Mouse (Mus musculus): ENCODE results near the gene Slc30a10. TPM values are rescaled to one million over a fixed set of nuclear protein-coding genes. Genes with fewer than 3 reads are reported as not detected.

The Slc30a10 gene
- polyA plus RNA-seq, 1 experiment from 2014 or later: 0.35 TPM

- H3K27ac ChIP-seq (ENCODE audit: low read length): no peak overlapping the region
- no peaks in the 10 kb centered on the region for H3K36me3 ChIP-seq (ENCODE audit: control insufficient read depth, insufficient read depth, low read length)
- WGBS: 53% methylated on average over 8 of the region's 8 CpGs
- H3K9me3 ChIP-seq (ENCODE audit: control insufficient read depth, low read depth, low read length): no peaks in the 10 kb centered on the region
- H3K9ac ChIP-seq (replicated peaks; ENCODE audit: low read depth, low read length): no peak overlapping the region
- no peak overlapping the region for H3K4me3 ChIP-seq (ENCODE audit: low read depth, low read length)
- H3K4me2 ChIP-seq (replicated peaks; ENCODE audit: low read depth, low read length): no peak overlapping the region
- H3K4me1 ChIP-seq (ENCODE audit: control insufficient read depth, insufficient read depth, low read length): no peaks in the 10 kb centered on the region
- peak; percentile 84; the same call in 1 of the 2 replicates for ATAC-seq (ENCODE audit: insufficient number of reproducible peaks, insufficient read depth, low FRiP score, low read depth)
- H3K27me3 ChIP-seq (ENCODE audit: control insufficient read depth, insufficient read depth, low read length): no peaks in the 10 kb centered on the region
These were observed 17.5 kb downstream of the Slc30a10 start for GRCm38 (mm10) chr1:185472025-185472720.

- H3K4me3 ChIP-seq (ENCODE audit: low read depth, low read length): no peak overlapping the region
- no peak for ATAC-seq (ENCODE audit: insufficient number of reproducible peaks, insufficient read depth, low FRiP score, low read depth)
- H3K4me1 ChIP-seq (ENCODE audit: control insufficient read depth, insufficient read depth, low read length): no peaks in the 10 kb centered on the region
- no peaks in the 10 kb centered on the region for H3K27me3 ChIP-seq (ENCODE audit: control insufficient read depth, insufficient read depth, low read length)
- H3K27ac ChIP-seq (ENCODE audit: low read length): no peak overlapping the region
- no peak overlapping the region for H3K9ac ChIP-seq (replicated peaks; ENCODE audit: low read depth, low read length)
- WGBS: 89% methylated on average over 4 of the region's 4 CpGs
- no peaks in the 10 kb centered on the region for H3K36me3 ChIP-seq (ENCODE audit: control insufficient read depth, insufficient read depth, low read length)
- no peaks in the 10 kb centered on the region for H3K9me3 ChIP-seq (ENCODE audit: control insufficient read depth, low read depth, low read length)
- H3K4me2 ChIP-seq (replicated peaks; ENCODE audit: low read depth, low read length): no peak overlapping the region
These were observed 18.1 kb downstream of the Slc30a10 start for GRCm38 (mm10) chr1:185472730-185473129.

GRCm38 (mm10) chr1:185473437-185473836, 18.8 kb downstream of the Slc30a10 start:
- H3K4me2 ChIP-seq (replicated peaks; ENCODE audit: low read depth, low read length): no peak overlapping the region
- H3K9ac ChIP-seq (replicated peaks; ENCODE audit: low read depth, low read length): no peak overlapping the region
- H3K27me3 ChIP-seq (ENCODE audit: control insufficient read depth, insufficient read depth, low read length): no peaks in the 10 kb centered on the region
- no peaks in the 10 kb centered on the region for H3K9me3 ChIP-seq (ENCODE audit: control insufficient read depth, low read depth, low read length)
- no peaks in the 10 kb centered on the region for H3K36me3 ChIP-seq (ENCODE audit: control insufficient read depth, insufficient read depth, low read length)
- WGBS: 86% methylated on average over 1 of the region's 1 CpGs
- no peak overlapping the region for H3K27ac ChIP-seq (ENCODE audit: low read length)
- H3K4me1 ChIP-seq (ENCODE audit: control insufficient read depth, insufficient read depth, low read length): no peaks in the 10 kb centered on the region
- no peak overlapping the region for H3K4me3 ChIP-seq (ENCODE audit: low read depth, low read length)
- no peak for ATAC-seq (ENCODE audit: insufficient number of reproducible peaks, insufficient read depth, low FRiP score, low read depth)

- ATAC-seq (ENCODE audit: insufficient number of reproducible peaks, insufficient read depth, low FRiP score, low read depth): no peak
- Histone ChIP-seq H3K4me3 (ENCODE audit: low read depth, low read length) (no peak overlapping the region), H3K9me3 (ENCODE audit: control insufficient read depth, low read depth, low read length) (no peaks in the 10 kb centered on the region), H3K9ac (replicated peaks; ENCODE audit: low read depth, low read length) (no peak overlapping the region), H3K36me3 (ENCODE audit: control insufficient read depth, insufficient read depth, low read length) (no peaks in the 10 kb centered on the region), H3K4me2 (replicated peaks; ENCODE audit: low read depth, low read length) (no peak overlapping the region), H3K4me1 (ENCODE audit: control insufficient read depth, insufficient read depth, low read length) (no peaks in the 10 kb centered on the region), H3K27me3 (ENCODE audit: control insufficient read depth, insufficient read depth, low read length) (no peaks in the 10 kb centered on the region), H3K27ac (ENCODE audit: low read length) (no peak overlapping the region)
- 95% methylated on average over 4 of the region's 4 CpGs for WGBS
These were observed 25.2 kb downstream of the Slc30a10 start for GRCm38 (mm10) chr1:185479861-185480260.

GRCm38 (mm10) chr1:185482001-185482761, 27.5 kb downstream of the Slc30a10 start:
- Histone ChIP-seq H3K9ac (replicated peaks; ENCODE audit: low read depth, low read length) (no peak overlapping the region), H3K27me3 (ENCODE audit: control insufficient read depth, insufficient read depth, low read length) (no peaks in the 10 kb centered on the region)
- no peak; the same call in 1 of the 2 replicates for ATAC-seq (ENCODE audit: insufficient number of reproducible peaks, insufficient read depth, low FRiP score, low read depth)

GRCm38 (mm10) chr1:185482762-185483161, 28.1 kb downstream of the Slc30a10 start:
- Histone ChIP-seq H3K4me3 (ENCODE audit: low read depth, low read length) (no peak overlapping the region), H3K4me1 (ENCODE audit: control insufficient read depth, insufficient read depth, low read length) (no peaks in the 10 kb centered on the region), H3K36me3 (ENCODE audit: control insufficient read depth, insufficient read depth, low read length) (no peaks in the 10 kb centered on the region), H3K4me2 (replicated peaks; ENCODE audit: low read depth, low read length) (no peak overlapping the region), H3K27ac (ENCODE audit: low read length) (no peak overlapping the region), H3K27me3 (ENCODE audit: control insufficient read depth, insufficient read depth, low read length) (no peaks in the 10 kb centered on the region), H3K9me3 (ENCODE audit: control insufficient read depth, low read depth, low read length) (no peaks in the 10 kb centered on the region), H3K9ac (replicated peaks; ENCODE audit: low read depth, low read length) (no peak overlapping the region)
- no peak for ATAC-seq (ENCODE audit: insufficient number of reproducible peaks, insufficient read depth, low FRiP score, low read depth)
- 98% methylated on average over 2 of the region's 2 CpGs for WGBS

More at GRCm38 (mm10) chr1:185482001-185482761, 27.5 kb downstream of the Slc30a10 start:
- H3K4me1 ChIP-seq (ENCODE audit: control insufficient read depth, insufficient read depth, low read length): no peaks in the 10 kb centered on the region
- no peak overlapping the region for H3K4me3 ChIP-seq (ENCODE audit: low read depth, low read length)
- H3K36me3 ChIP-seq (ENCODE audit: control insufficient read depth, insufficient read depth, low read length): no peaks in the 10 kb centered on the region
- WGBS: 33% methylated on average over 19 of the region's 19 CpGs
- H3K4me2 ChIP-seq (replicated peaks; ENCODE audit: low read depth, low read length): peak overlapping the region; percentile 36
- no peak overlapping the region for H3K27ac ChIP-seq (ENCODE audit: low read length)
- H3K9me3 ChIP-seq (ENCODE audit: control insufficient read depth, low read depth, low read length): no peaks in the 10 kb centered on the region

- Histone ChIP-seq H3K27me3 (ENCODE audit: control insufficient read depth, insufficient read depth, low read length) (no peaks in the 10 kb centered on the region), H3K4me3 (ENCODE audit: low read depth, low read length) (no peak overlapping the region), H3K9me3 (ENCODE audit: control insufficient read depth, low read depth, low read length) (no peaks in the 10 kb centered on the region), H3K9ac (replicated peaks; ENCODE audit: low read depth, low read length) (no peak overlapping the region), H3K4me1 (ENCODE audit: control insufficient read depth, insufficient read depth, low read length) (no peaks in the 10 kb centered on the region), H3K27ac (ENCODE audit: low read length) (no peak overlapping the region), H3K36me3 (ENCODE audit: control insufficient read depth, insufficient read depth, low read length) (no peaks in the 10 kb centered on the region), H3K4me2 (replicated peaks; ENCODE audit: low read depth, low read length) (no peak overlapping the region)
- 66% methylated on average over 12 of the region's 12 CpGs for WGBS
- no peak for ATAC-seq (ENCODE audit: insufficient number of reproducible peaks, insufficient read depth, low FRiP score, low read depth)
These were observed 28.9 kb downstream of the Slc30a10 start for GRCm38 (mm10) chr1:185483356-185484057.

- no peak overlapping the region for H3K27ac ChIP-seq (ENCODE audit: low read length)
- no peak for ATAC-seq (ENCODE audit: insufficient number of reproducible peaks, insufficient read depth, low FRiP score, low read depth)
These were observed 29.6 kb downstream of the Slc30a10 start for GRCm38 (mm10) chr1:185484281-185484680.

More at GRCm38 (mm10) chr1:185484281-185484680, 29.6 kb downstream of the Slc30a10 start:
- Histone ChIP-seq H3K9me3 (ENCODE audit: control insufficient read depth, low read depth, low read length) (no peaks in the 10 kb centered on the region), H3K36me3 (ENCODE audit: control insufficient read depth, insufficient read depth, low read length) (no peaks in the 10 kb centered on the region), H3K4me3 (ENCODE audit: low read depth, low read length) (no peak overlapping the region), H3K9ac (replicated peaks; ENCODE audit: low read depth, low read length) (no peak overlapping the region), H3K4me2 (replicated peaks; ENCODE audit: low read depth, low read length) (no peak overlapping the region), H3K4me1 (ENCODE audit: control insufficient read depth, insufficient read depth, low read length) (no peaks in the 10 kb centered on the region), H3K27me3 (ENCODE audit: control insufficient read depth, insufficient read depth, low read length) (no peaks in the 10 kb centered on the region)
- WGBS: 74% methylated on average over 19 of the region's 19 CpGs

Measured in stomach, embryonic 14.5 days (tissue).